Mouse (Mus musculus): ENCODE results near the gene Abhd8. TPM values are rescaled to one million over a fixed set of nuclear protein-coding genes. Genes with fewer than 3 reads are reported as not detected.

Abhd8 gene
- polyA plus RNA-seq, 1 experiment from 2014 or later: 75.7 TPM

DNA sequence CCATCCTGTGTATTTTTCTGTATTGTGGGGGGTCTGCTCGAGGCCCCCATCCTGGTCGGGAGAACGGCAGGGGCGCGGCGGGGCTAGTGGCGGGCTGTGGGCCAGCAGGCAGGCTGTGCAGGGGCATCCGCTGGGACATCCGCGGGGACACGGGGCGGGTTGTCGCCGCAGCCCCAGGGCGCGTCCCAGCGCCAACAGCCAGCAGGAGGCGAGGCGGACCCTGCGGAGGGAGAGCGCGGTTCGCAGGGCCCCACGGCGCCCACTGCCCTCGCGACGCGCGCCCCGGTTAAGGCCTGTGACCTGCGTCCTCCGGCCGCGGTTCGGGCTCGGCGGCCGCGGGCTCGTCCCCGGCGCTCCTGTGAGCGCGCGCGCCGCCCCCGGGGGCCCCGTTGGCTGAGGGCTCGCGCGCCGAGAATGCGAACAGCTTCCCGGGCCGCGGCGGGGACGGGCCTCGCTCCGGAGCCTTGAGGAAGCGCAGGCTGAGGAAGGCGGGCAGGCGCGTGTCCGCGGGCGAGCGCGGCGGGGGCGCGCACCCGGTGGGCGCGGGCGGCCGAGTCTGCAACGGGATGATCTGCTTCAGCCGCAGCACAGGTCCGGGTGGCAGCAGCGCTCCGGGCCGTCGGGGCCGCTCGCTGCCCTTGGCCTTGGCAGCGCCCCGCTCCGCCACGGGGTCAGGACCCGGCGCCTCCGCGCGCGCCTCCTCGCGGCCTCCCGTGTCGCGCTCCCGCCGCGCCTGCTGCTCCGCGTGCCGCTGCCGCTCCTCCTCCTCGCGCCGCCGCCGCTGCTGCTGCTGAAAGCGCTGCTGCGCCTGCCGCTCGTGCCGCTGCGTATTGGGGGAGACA lies 12.9 kb upstream of the Abhd8 start:
- ATAC-seq (ENCODE audit: low FRiP score, low read depth): peak; percentile 68
- H3K9me3 ChIP-seq: no peaks in the 10 kb centered on the region
- H3K4me2 ChIP-seq (replicated peaks): peak overlapping the region; percentile 86
- under 1% methylated on average over 71 of the region's 121 CpGs for WGBS
- peaks cover 67% of the 10 kb centered on the region for H3K36me3 ChIP-seq
- peak overlapping the region; percentile 80 for H3K9ac ChIP-seq
- no peaks in the 10 kb centered on the region for H3K27me3 ChIP-seq
- peak overlapping the region; percentile 65 for H3K4me3 ChIP-seq
- peak overlapping the region; percentile 79 for H3K27ac ChIP-seq
- H3K4me1 ChIP-seq: peaks cover 21% of the 10 kb centered on the region

- Histone ChIP-seq H3K4me3 (peak overlapping the region; percentile 65), H3K27me3 (no peaks in the 10 kb centered on the region), H3K9me3 (no peaks in the 10 kb centered on the region), H3K27ac (peak overlapping the region; percentile 79; the same call in 1 of the 2 replicates), H3K36me3 (peaks cover 67% of the 10 kb centered on the region), H3K4me1 (peaks cover 25% of the 10 kb centered on the region), H3K4me2 (replicated peaks) (peak overlapping the region; percentile 86), H3K9ac (peak overlapping the region; percentile 80)
- WGBS: 16% methylated on average over 4 of the region's 4 CpGs
- ATAC-seq (ENCODE audit: low FRiP score, low read depth): 0 out of 2 replicates have a peak, but pooled peaks have one; percentile 4
Measured at GRCm38 (mm10) chr8:71475702-71476075, 12.2 kb upstream of the Abhd8 start.

DNA sequence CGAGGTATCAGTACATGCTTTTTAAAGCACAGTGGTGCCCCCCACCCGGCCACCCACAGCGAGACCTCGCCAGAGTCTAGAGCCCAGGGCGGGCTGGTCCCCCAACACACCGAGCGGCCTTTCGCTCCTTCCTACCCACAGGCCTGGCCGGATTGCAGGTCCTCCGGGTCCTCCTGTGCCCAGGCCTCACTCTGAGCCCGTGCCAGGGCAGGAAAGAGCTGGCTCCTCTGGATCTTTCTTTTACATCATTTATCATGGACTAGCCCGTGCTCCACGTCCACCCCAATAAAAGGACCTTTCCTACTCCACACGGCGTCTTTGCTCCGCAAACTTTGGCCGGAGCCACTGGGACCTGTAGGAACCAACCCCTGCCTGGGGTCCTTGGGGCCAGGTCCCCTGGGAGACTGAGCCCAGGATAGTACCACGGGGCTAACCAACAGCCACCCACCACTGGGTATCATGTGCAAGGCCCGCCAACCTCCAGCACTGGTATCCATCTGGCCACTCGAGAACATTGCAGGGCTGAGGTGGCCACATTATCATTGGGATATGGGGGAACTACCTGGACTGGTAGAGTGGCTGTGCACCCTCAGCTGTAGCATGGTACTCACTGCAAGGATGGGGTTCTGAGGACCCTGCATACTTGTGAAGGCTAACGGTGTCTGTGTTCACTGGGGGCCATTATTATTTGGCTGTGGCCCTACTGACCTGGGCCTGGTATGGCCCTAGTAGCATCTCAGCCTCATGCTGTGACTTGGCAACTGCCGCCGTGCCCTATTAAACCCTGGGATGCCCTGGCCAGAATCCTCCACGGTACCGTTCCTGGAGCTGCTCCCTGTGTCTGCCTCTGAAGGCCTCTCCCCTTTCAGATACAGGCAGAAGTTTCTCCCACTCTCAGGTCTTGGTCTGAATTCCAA lies 11.6 kb upstream of the Abhd8 start:
- peak overlapping the region; percentile 65; the same call in 1 of the 2 replicates for H3K4me3 ChIP-seq
- peaks cover 31% of the 10 kb centered on the region for H3K4me1 ChIP-seq
- 0 out of 2 replicates have a peak overlapping the region, but pooled peaks have one; percentile 80 for H3K9ac ChIP-seq
- no peak for ATAC-seq (ENCODE audit: low FRiP score, low read depth)
- H3K9me3 ChIP-seq: no peaks in the 10 kb centered on the region
- H3K36me3 ChIP-seq: peaks cover 61% of the 10 kb centered on the region
- WGBS: 85% methylated on average over 25 of the region's 25 CpGs
- H3K27ac ChIP-seq: 0 out of 2 replicates have a peak overlapping the region, but pooled peaks have one; percentile 79
- H3K4me2 ChIP-seq (replicated peaks): peak overlapping the region; percentile 86; the same call in 1 of the 2 replicates
- H3K27me3 ChIP-seq: no peaks in the 10 kb centered on the region

DNA sequence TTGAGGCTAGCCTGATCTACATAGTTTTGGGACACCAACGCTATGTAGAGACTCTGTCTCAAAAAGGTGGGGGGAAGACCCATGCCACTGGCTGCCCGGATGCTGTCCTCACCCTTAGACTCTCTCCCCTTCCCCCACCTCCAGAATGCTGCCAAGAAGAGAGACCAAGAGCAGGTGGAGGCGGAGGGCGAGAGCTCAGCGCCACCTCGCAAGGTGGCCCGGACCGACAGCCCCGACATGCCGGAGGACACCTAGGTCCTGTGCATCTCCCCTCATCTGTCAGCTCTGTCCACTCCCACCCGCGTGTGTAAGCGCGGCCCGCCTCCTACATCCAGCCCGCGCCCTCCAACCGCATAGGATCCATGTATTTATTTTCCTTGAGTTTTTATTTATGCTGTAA lies 10.9 kb upstream of the Abhd8 start:
- ATAC-seq (ENCODE audit: low FRiP score, low read depth): no peak
- WGBS: 97% methylated on average over 18 of the region's 18 CpGs
- peaks cover 54% of the 10 kb centered on the region for H3K36me3 ChIP-seq

DNA sequence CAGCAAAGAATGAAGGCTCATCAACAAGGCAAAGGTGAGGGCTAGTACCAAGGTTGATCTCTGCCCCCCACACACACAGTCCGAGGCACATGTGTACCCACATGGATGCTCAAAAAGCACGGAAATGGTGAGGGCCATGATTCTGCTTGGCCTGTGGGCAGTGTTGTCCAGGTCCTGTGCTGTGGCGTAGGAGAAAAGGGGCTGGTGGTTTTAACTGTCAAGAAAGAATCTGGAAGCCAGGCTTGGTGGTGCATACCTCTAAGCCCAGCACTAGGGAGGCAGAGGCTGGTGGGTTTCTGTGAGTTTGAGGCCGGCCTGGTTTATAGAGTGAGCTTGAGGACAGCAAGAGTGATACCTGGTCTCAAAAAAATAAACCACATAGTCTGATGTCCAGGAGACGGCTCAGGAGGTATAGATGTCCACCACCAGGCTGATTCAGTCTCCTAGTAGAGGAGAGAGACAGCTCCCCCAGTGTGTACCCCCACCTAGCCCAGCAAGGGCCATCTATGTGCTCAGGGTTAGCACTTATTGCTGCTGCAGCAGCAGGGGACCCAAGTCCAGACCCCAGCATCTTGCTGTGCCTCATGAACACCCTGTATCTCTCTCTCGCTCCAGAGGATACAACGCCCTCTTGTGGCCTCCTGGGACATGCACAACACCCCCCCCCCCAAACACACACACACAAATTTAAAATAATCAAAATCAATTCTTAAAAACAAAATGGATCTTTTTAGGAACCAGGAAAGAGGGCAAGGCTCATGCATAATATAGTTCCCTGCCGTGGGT lies 9.3 kb upstream of the Abhd8 start:
- Histone ChIP-seq H3K4me3 (no peak overlapping the region), H3K27ac (no peak overlapping the region), H3K9me3 (no peaks in the 10 kb centered on the region), H3K36me3 (peaks cover 47% of the 10 kb centered on the region), H3K27me3 (no peaks in the 10 kb centered on the region), H3K4me2 (replicated peaks) (no peak overlapping the region), H3K4me1 (peaks cover 37% of the 10 kb centered on the region), H3K9ac (no peak overlapping the region)
- WGBS: 85% methylated on average over 8 of the region's 8 CpGs
- no peak for ATAC-seq (ENCODE audit: low FRiP score, low read depth)

More for the DNA sequence above, 10.9 kb upstream of the Abhd8 start:
- Histone ChIP-seq H3K9ac (no peak overlapping the region), H3K27ac (no peak overlapping the region), H3K9me3 (no peaks in the 10 kb centered on the region), H3K4me3 (no peak overlapping the region), H3K4me1 (peaks cover 37% of the 10 kb centered on the region), H3K27me3 (no peaks in the 10 kb centered on the region), H3K4me2 (replicated peaks) (no peak overlapping the region)

GRCm38 (mm10) chr8:71471861-71472260 lies 8.4 kb upstream of the Abhd8 start:
- Histone ChIP-seq H3K9ac (no peak overlapping the region), H3K27ac (no peak overlapping the region), H3K27me3 (no peaks in the 10 kb centered on the region), H3K9me3 (no peaks in the 10 kb centered on the region), H3K4me1 (peaks cover 28% of the 10 kb centered on the region), H3K4me3 (no peak overlapping the region), H3K36me3 (peaks cover 47% of the 10 kb centered on the region), H3K4me2 (replicated peaks) (no peak overlapping the region)
- 93% methylated on average over 17 of the region's 17 CpGs for WGBS
- ATAC-seq (ENCODE audit: low FRiP score, low read depth): no peak

- Histone ChIP-seq H3K4me2 (replicated peaks) (peak overlapping the region; percentile 94; the same call in 1 of the 2 replicates), H3K4me3 (no peak overlapping the region), H3K27me3 (no peaks in the 10 kb centered on the region), H3K27ac (no peak overlapping the region), H3K36me3 (peaks cover 47% of the 10 kb centered on the region), H3K9me3 (no peaks in the 10 kb centered on the region), H3K9ac (no peak overlapping the region), H3K4me1 (peaks cover 26% of the 10 kb centered on the region)
- 75% methylated on average over 5 of the region's 5 CpGs for WGBS
- ATAC-seq (ENCODE audit: low FRiP score, low read depth): no peak
Measured at GRCm38 (mm10) chr8:71470913-71471255, 7.4 kb upstream of the Abhd8 start.

DNA sequence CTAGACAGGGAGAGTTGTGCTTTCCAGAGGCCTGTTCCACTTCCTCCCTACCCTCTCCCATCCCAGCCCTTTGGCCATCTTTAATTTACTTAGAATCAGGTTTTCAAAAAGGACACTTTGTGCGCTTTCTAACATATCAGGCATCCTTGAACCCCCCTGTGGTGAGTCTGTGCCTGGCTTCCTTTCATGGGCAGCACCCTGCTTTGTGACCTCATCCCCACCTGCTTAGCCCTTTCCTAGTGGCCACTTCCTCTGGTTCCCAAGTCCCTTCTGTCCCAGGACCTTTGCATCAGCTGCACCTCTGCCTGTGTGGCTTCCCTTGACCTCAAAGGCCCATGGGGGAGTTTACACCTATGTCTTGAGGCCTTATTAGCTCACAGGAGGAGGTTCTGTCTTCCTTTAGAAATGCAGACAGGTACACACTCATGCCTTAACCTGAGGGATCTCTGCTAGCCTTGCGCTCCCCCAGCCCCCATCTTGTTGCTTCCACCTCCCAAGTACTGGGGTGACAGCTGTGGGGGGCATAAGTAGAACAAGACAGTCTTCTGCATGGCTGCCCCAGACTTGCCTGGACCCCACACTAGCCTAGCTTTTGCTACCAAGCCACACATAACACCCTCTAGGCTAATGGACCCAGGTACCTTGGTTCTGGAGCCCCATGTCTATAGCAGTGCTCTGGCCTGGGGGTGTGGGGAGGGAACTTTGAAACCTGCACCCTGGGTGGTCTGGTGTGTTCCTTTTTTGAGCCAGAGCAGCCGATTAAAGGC lies 6.9 kb upstream of the Abhd8 start:
- peak overlapping the region; percentile 77 for H3K4me3 ChIP-seq
- peaks cover 46% of the 10 kb centered on the region for H3K36me3 ChIP-seq
- H3K4me2 ChIP-seq (replicated peaks): peak overlapping the region; percentile 94
- peak overlapping the region; percentile 76 for H3K9ac ChIP-seq
- WGBS: 86% methylated on average over 3 of the region's 3 CpGs
- no peaks in the 10 kb centered on the region for H3K27me3 ChIP-seq
- no peak overlapping the region for H3K27ac ChIP-seq
- H3K9me3 ChIP-seq: no peaks in the 10 kb centered on the region
- H3K4me1 ChIP-seq: peaks cover 26% of the 10 kb centered on the region
- ATAC-seq (ENCODE audit: low FRiP score, low read depth): no peak

GRCm38 (mm10) chr8:71469411-71469810 lies 6.0 kb upstream of the Abhd8 start:
- peak; percentile 12; the same call in 1 of the 2 replicates for ATAC-seq (ENCODE audit: low FRiP score, low read depth)
- Histone ChIP-seq H3K4me3 (peak overlapping the region; percentile 77), H3K27me3 (no peaks in the 10 kb centered on the region), H3K36me3 (peaks cover 37% of the 10 kb centered on the region), H3K9me3 (no peaks in the 10 kb centered on the region), H3K27ac (0 out of 2 replicates have a peak overlapping the region, but pooled peaks have one; percentile 28), H3K4me1 (peaks cover 26% of the 10 kb centered on the region), H3K4me2 (replicated peaks) (peak overlapping the region; percentile 94), H3K9ac (peak overlapping the region; percentile 76)
- WGBS: 1% methylated on average over 24 of the region's 24 CpGs

DNA sequence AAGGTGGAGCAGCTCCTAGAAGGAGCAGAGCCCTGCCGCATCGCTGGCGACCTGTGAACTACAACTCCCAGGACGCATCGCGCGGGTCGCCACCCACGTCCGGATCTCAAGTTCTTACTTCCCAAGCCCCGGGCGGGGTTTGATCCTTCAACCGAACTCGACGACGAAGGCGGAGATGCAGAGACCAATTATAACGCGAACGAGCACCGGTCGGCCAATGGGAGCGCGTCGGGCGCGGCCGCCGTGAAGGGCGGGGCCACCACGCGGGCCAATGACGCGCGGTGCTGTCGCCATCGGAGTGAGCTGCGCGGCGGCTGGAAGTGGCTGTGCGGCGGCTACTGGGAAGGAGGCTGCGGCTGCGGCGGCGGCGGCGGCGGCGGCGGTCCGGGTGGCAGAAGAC lies 5.5 kb upstream of the Abhd8 start, which contains the start of gene Dda1:
Gene Dda1, plus strand, starts transcription at position 284 of the 400 bp plus-strand sequence.
- Histone ChIP-seq H3K36me3 (peaks cover 32% of the 10 kb centered on the region), H3K4me2 (replicated peaks) (peak within 1 kb of the TSS; percentile 94), H3K9ac (peak within 1 kb of the TSS; percentile 76), H3K4me3 (peak within 1 kb of the TSS; percentile 77), H3K27me3 (no peaks in the 10 kb centered on the region), H3K27ac (0 out of 2 replicates have a peak within 1 kb of the TSS, but pooled peaks have one; percentile 28), H3K9me3 (no peaks in the 10 kb centered on the region), H3K4me1 (peaks cover 31% of the 10 kb centered on the region)
- ATAC-seq (ENCODE audit: low FRiP score, low read depth): peak; percentile 91
- WGBS: 0% methylated on average over 51 of the region's 52 CpGs

DNA sequence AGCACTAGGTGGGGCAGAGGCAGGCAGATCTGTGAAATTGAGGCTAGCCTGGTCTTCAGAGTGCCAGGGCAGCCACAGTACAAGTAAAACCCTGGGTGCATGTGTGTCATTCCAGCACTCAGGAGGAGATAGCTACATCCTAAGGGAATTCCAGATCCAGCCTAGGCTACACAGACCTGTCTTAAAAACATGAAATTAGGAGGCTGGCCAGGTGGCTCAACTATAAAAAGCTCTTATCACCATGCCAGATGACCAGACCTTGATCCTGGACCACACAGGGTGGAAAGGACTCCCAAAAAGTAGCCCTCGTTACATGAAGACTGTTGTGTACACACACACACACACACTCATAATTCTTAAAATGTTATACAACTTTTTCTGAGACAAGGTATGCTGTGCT lies 4.5 kb upstream of the Abhd8 start:
- no peak overlapping the region for H3K4me3 ChIP-seq
- ATAC-seq (ENCODE audit: low FRiP score, low read depth): no peak
- H3K36me3 ChIP-seq: peaks cover 23% of the 10 kb centered on the region
- no peak overlapping the region for H3K27ac ChIP-seq
- H3K9me3 ChIP-seq: no peaks in the 10 kb centered on the region
- no peak overlapping the region for H3K4me2 ChIP-seq (replicated peaks)
- WGBS: 81% methylated on average over 1 of the region's 1 CpGs
- H3K9ac ChIP-seq: no peak overlapping the region
- H3K27me3 ChIP-seq: no peaks in the 10 kb centered on the region
- H3K4me1 ChIP-seq: peaks cover 34% of the 10 kb centered on the region
